Comparison of ENCODE assay signal across 21 mouse cellular contexts in genomic region chr14:24785452-24785851, GRCm38 (mm10).
"Had no signal": no experiment of that assay in that cellular context is flagged by ENCODE, and none has a peak within 500 bp of the region (broad histone marks: within the 10 kb centered on the region; RNA-seq: fewer than 3 reads in every experiment).

No protein-coding gene starts in this region.

- H3K4me3 ChIP-seq: lung, embryonic 15.5 days; megakaryocyte, embryonic 14.5 days; midbrain, embryonic 13.5 days; midbrain, embryonic 15.5 days; myocyte; neural tube, embryonic 13.5 days; neural tube, embryonic 15.5 days had no signal

- H3K9me3 ChIP-seq: lung, embryonic 15.5 days; megakaryocyte, embryonic 14.5 days; midbrain, embryonic 13.5 days; midbrain, embryonic 15.5 days; neural tube, embryonic 13.5 days; neural tube, embryonic 15.5 days had no signal

- H3K36me3 ChIP-seq: lung, embryonic 15.5 days; midbrain, embryonic 13.5 days; midbrain, embryonic 15.5 days; neural tube, embryonic 13.5 days; neural tube, embryonic 15.5 days had no signal

- H3K9ac ChIP-seq: lung, embryonic 15.5 days; midbrain, embryonic 13.5 days; midbrain, embryonic 15.5 days; neural tube, embryonic 13.5 days; neural tube, embryonic 15.5 days had no signal

- DNase-seq: lung, adult 2 months; lung, postnatal 14 days; lung, postnatal 36 days; retina, postnatal 1 day; right cerebral cortex, adult 18-20 months; right cerebral cortex, postnatal 25 days; right cerebral cortex, postnatal 4 days; spleen, adult 18-20 months; thymus, adult 18-20 months; thymus, postnatal 14 days; thymus, postnatal 36 days had no signal

- H3K4me2 ChIP-seq: lung, embryonic 15.5 days; midbrain, embryonic 11.5 days; midbrain, embryonic 13.5 days; midbrain, embryonic 15.5 days; neural tube, embryonic 13.5 days; neural tube, embryonic 15.5 days had no signal

- H3K27me3 ChIP-seq: lung, embryonic 15.5 days; midbrain, embryonic 13.5 days; midbrain, embryonic 15.5 days; neural tube, embryonic 13.5 days; neural tube, embryonic 15.5 days had no signal

- ATAC-seq: lung, postnatal 0 days; midbrain, embryonic 13.5 days; midbrain, embryonic 15.5 days had no signal

- H3K4me1 ChIP-seq: lung, embryonic 15.5 days; neural tube, embryonic 13.5 days had no signal

- H3K27ac ChIP-seq: lung, embryonic 15.5 days; macrophage; midbrain, embryonic 13.5 days; midbrain, embryonic 15.5 days; neural tube, embryonic 13.5 days; neural tube, embryonic 15.5 days had no signal
